Mouse (Mus musculus): ENCODE measurements around the gene Nrgn. TPM values are rescaled to one million over a fixed set of nuclear protein-coding genes. Genes with fewer than 3 reads are reported as not detected.

Gene Nrgn
- polyA plus RNA-seq, 1 experiment from 2014 or later: 1.9 TPM

GRCm38 (mm10) chr9:37540226-37540625, 12.5 kb downstream of the Nrgn start:
- peaks cover under 1% of the 10 kb centered on the region; the same call in 1 of the 2 replicates for H3K27me3 ChIP-seq (ENCODE audit: control insufficient read depth, insufficient read depth, low read length)
- no peaks in the 10 kb centered on the region for H3K9me3 ChIP-seq (replicated peaks; ENCODE audit: control insufficient read depth, low read length)
- no peak overlapping the region for H3K9ac ChIP-seq (replicated peaks; ENCODE audit: low read length)
- H3K4me3 ChIP-seq (ENCODE audit: low read depth, low read length): no peak overlapping the region
- no peaks in the 10 kb centered on the region for H3K4me1 ChIP-seq (ENCODE audit: control insufficient read depth, insufficient read depth, low read length)
- H3K36me3 ChIP-seq (replicated peaks; ENCODE audit: control insufficient read depth, insufficient read depth, low read depth, low read length): no peaks in the 10 kb centered on the region
- no peak for ATAC-seq (replicated peaks; ENCODE audit: insufficient number of reproducible peaks, low FRiP score, low TSS enrichment, low read depth)
- WGBS: 88% methylated on average over 4 of the region's 4 CpGs
- H3K4me2 ChIP-seq (ENCODE audit: low read depth, low read length): no peak overlapping the region
- no peak for DNase-seq (ENCODE audit: low spot score)
- H3K27ac ChIP-seq (replicated peaks; ENCODE audit: low read depth, low read length): no peak overlapping the region

- Histone ChIP-seq H3K27me3 (ENCODE audit: control insufficient read depth, insufficient read depth, low read length) (no peaks in the 10 kb centered on the region), H3K27ac (replicated peaks; ENCODE audit: low read depth, low read length) (no peak within 1 kb of the TSS), H3K9ac (replicated peaks; ENCODE audit: low read length) (no peak within 1 kb of the TSS), H3K36me3 (replicated peaks; ENCODE audit: control insufficient read depth, insufficient read depth, low read depth, low read length) (no peaks in the 10 kb centered on the region), H3K4me2 (ENCODE audit: low read depth, low read length) (no peak within 1 kb of the TSS), H3K4me1 (ENCODE audit: control insufficient read depth, insufficient read depth, low read length) (no peaks in the 10 kb centered on the region), H3K9me3 (replicated peaks; ENCODE audit: control insufficient read depth, low read length) (no peaks in the 10 kb centered on the region), H3K4me3 (ENCODE audit: low read depth, low read length) (no peak within 1 kb of the TSS)
- ATAC-seq (replicated peaks; ENCODE audit: insufficient number of reproducible peaks, low FRiP score, low TSS enrichment, low read depth): 0 out of 2 replicates have a peak, but pooled peaks have one; percentile 58
- 46% methylated on average over 23 of the region's 23 CpGs for WGBS
- no peak for DNase-seq (ENCODE audit: low spot score)
Measured at GRCm38 (mm10) chr9:37539170-37540025, 13.3 kb downstream of the Nrgn start, which contains the start of gene Vsig2. Vsig2 (plus strand) TSS chr9:37539255.

- H3K4me2 ChIP-seq (ENCODE audit: low read depth, low read length): no peak overlapping the region
- WGBS: 59% methylated on average over 5 of the region's 5 CpGs
- no peak overlapping the region for H3K27ac ChIP-seq (replicated peaks; ENCODE audit: low read depth, low read length)
- DNase-seq (ENCODE audit: low spot score): no peak
- H3K27me3 ChIP-seq (ENCODE audit: control insufficient read depth, insufficient read depth, low read length): no peaks in the 10 kb centered on the region
- no peak overlapping the region for H3K9ac ChIP-seq (replicated peaks; ENCODE audit: low read length)
- no peaks in the 10 kb centered on the region for H3K9me3 ChIP-seq (replicated peaks; ENCODE audit: control insufficient read depth, low read length)
- H3K36me3 ChIP-seq (replicated peaks; ENCODE audit: control insufficient read depth, insufficient read depth, low read depth, low read length): no peaks in the 10 kb centered on the region
- ATAC-seq (replicated peaks; ENCODE audit: insufficient number of reproducible peaks, low FRiP score, low TSS enrichment, low read depth): no peak
- no peak overlapping the region for H3K4me3 ChIP-seq (ENCODE audit: low read depth, low read length)
- no peaks in the 10 kb centered on the region for H3K4me1 ChIP-seq (ENCODE audit: control insufficient read depth, insufficient read depth, low read length)
Measured at GRCm38 (mm10) chr9:37537658-37538250, 14.9 kb downstream of the Nrgn start.

GRCm38 (mm10) chr9:37536851-37537250, 15.9 kb downstream of the Nrgn start:
- Histone ChIP-seq H3K9me3 (replicated peaks; ENCODE audit: control insufficient read depth, low read length) (no peaks in the 10 kb centered on the region), H3K36me3 (replicated peaks; ENCODE audit: control insufficient read depth, insufficient read depth, low read depth, low read length) (no peaks in the 10 kb centered on the region), H3K4me3 (ENCODE audit: low read depth, low read length) (no peak overlapping the region), H3K9ac (replicated peaks; ENCODE audit: low read length) (no peak overlapping the region), H3K4me2 (ENCODE audit: low read depth, low read length) (no peak overlapping the region), H3K4me1 (ENCODE audit: control insufficient read depth, insufficient read depth, low read length) (no peaks in the 10 kb centered on the region), H3K27ac (replicated peaks; ENCODE audit: low read depth, low read length) (no peak overlapping the region), H3K27me3 (ENCODE audit: control insufficient read depth, insufficient read depth, low read length) (no peaks in the 10 kb centered on the region; the same call in 1 of the 2 replicates)
- ATAC-seq (replicated peaks; ENCODE audit: insufficient number of reproducible peaks, low FRiP score, low TSS enrichment, low read depth) (no peak), DNase-seq (ENCODE audit: low spot score) (no peak)
- 85% methylated on average over 4 of the region's 4 CpGs for WGBS

- Histone ChIP-seq H3K4me1 (ENCODE audit: control insufficient read depth, insufficient read depth, low read length) (no peaks in the 10 kb centered on the region; the same call in 1 of the 2 replicates), H3K27ac (replicated peaks; ENCODE audit: low read depth, low read length) (no peak overlapping the region), H3K9ac (replicated peaks; ENCODE audit: low read length) (peak overlapping the region; percentile 30; the same call in 1 of the 2 replicates), H3K9me3 (replicated peaks; ENCODE audit: control insufficient read depth, low read length) (no peaks in the 10 kb centered on the region), H3K4me2 (ENCODE audit: low read depth, low read length) (peak overlapping the region; percentile 32), H3K27me3 (ENCODE audit: control insufficient read depth, insufficient read depth, low read length) (peaks cover 46% of the 10 kb centered on the region), H3K4me3 (ENCODE audit: low read depth, low read length) (peak overlapping the region; percentile 21), H3K36me3 (replicated peaks; ENCODE audit: control insufficient read depth, insufficient read depth, low read depth, low read length) (no peaks in the 10 kb centered on the region)
- DNase-seq (ENCODE audit: low spot score) (peak; percentile 71), ATAC-seq (replicated peaks; ENCODE audit: insufficient number of reproducible peaks, low FRiP score, low TSS enrichment, low read depth) (peak; percentile 57; the same call in 1 of the 2 replicates)
- WGBS: 1% methylated on average over 31 of the region's 31 CpGs
Measured at GRCm38 (mm10) chr9:37530888-37531705, 21.6 kb downstream of the Nrgn start.

GRCm38 (mm10) chr9:37530031-37530887, 22.4 kb downstream of the Nrgn start:
- Histone ChIP-seq H3K36me3 (replicated peaks; ENCODE audit: control insufficient read depth, insufficient read depth, low read depth, low read length) (no peaks in the 10 kb centered on the region), H3K4me1 (ENCODE audit: control insufficient read depth, insufficient read depth, low read length) (no peaks in the 10 kb centered on the region; the same call in 1 of the 2 replicates), H3K9me3 (replicated peaks; ENCODE audit: control insufficient read depth, low read length) (no peaks in the 10 kb centered on the region), H3K9ac (replicated peaks; ENCODE audit: low read length) (0 out of 2 replicates have a peak overlapping the region, but pooled peaks have one; percentile 25), H3K27ac (replicated peaks; ENCODE audit: low read depth, low read length) (no peak overlapping the region), H3K4me2 (ENCODE audit: low read depth, low read length) (peak overlapping the region; percentile 37), H3K4me3 (ENCODE audit: low read depth, low read length) (peak overlapping the region; percentile 25; the same call in 1 of the 2 replicates), H3K27me3 (ENCODE audit: control insufficient read depth, insufficient read depth, low read length) (peaks cover 46% of the 10 kb centered on the region)
- DNase-seq (ENCODE audit: low spot score) (peak; percentile 54), ATAC-seq (replicated peaks; ENCODE audit: insufficient number of reproducible peaks, low FRiP score, low TSS enrichment, low read depth) (no peak; the same call in 1 of the 2 replicates)
- 1% methylated on average over 32 of the region's 32 CpGs for WGBS
